Mouse (Mus musculus): Measurements from ENCODE around the gene Rgs3.

DNA sequence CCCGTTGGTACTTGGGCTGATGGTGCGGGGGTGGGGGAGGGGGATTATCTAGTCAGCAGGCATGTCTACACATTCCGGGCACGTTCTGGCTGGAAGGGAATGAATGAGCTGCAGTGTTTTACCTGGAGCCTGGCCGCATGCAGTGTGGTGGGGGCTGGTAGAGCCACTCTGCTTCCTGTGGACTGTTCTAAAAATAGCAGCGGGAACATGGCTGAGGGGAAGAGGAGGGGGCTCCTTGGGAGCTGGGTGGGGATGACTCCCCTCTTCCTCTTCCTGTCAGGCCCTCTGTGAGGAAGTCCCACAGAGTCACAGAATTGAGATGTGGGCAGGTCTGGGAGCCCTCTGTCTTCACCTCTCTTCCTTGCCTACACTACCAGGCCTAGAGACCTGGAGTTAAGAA is 103.7 kb downstream of the Rgs3 start:
- TF ChIP-seq CTCF (IDR thresholded peaks at IDR 0.05; ENCODE audit: low read depth) = no peak
- TF ChIP-seq EP300 (IDR thresholded peaks at IDR 0.05; ENCODE audit: low read depth) = no peak

Data from liver, postnatal 0 days (tissue).